Mouse (Mus musculus) ovary, postnatal 10 days (tissue): ENCODE measurements around the gene Zfp758.
"Not testable (repeated sequence)": the region's sequence is repeated elsewhere in the genome, so short reads cannot be mapped to it uniquely, and the experiment has no call there.

Experiments
- DNase-seq: peaks from one replicate; pipeline ENCODE4 v3.0.0; 2022; ENCODE audit warnings: low spot score

Zfp758 gene

GRCm38 (mm10) chr17:22361101-22361781, at the start of gene Zfp758, which contains the start of gene Zfp944:
TSS of gene Zfp758 (plus strand) at chr17:22361453.
TSS of gene Zfp944 (minus strand) at chr17:22361400.
- peak; percentile 29 for DNase-seq

GRCm38 (mm10) chr17:22314219-22314618, 47.0 kb upstream of the Zfp758 start:
- DNase-seq = peak; percentile 0

GRCm38 (mm10) chr17:22314730-22315226, 46.5 kb upstream of the Zfp758 start, which contains the start of gene CT030661.1:
TSS of gene CT030661.1 (minus strand) at chr17:22314837.
- peak; percentile 42 for DNase-seq

GRCm38 (mm10) chr17:22315247-22315646, 46.0 kb upstream of the Zfp758 start:
- not testable (repeated sequence) for DNase-seq

GRCm38 (mm10) chr17:22352794-22353193, 8.5 kb upstream of the Zfp758 start:
- no peak for DNase-seq

GRCm38 (mm10) chr17:22360572-22360971, 681 bp upstream of the Zfp758 start:
- DNase-seq = no peak

- DNase-seq = no peak
Measured at GRCm38 (mm10) chr17:22363895-22364294, 2.6 kb downstream of the Zfp758 start.

GRCm38 (mm10) chr17:22410756-22411155, 49.5 kb downstream of the Zfp758 start:
- no peak for DNase-seq

- DNase-seq = peak; percentile 19
Measured at GRCm38 (mm10) chr17:22417510-22417909, 56.3 kb downstream of the Zfp758 start.

GRCm38 (mm10) chr17:22423952-22424617, 62.8 kb downstream of the Zfp758 start, which contains the start of gene Zfp946:
TSS of gene Zfp946 (plus strand) at chr17:22424222.
- peak; percentile 56 for DNase-seq

GRCm38 (mm10) chr17:22424636-22425354, 63.5 kb downstream of the Zfp758 start:
- no peak for DNase-seq
